Comparison of ENCODE assay signal across 8 mouse cellular contexts in genomic region chr7:139390380-139390779, GRCm38 (mm10). TPM values are rescaled to one million over a fixed set of nuclear protein-coding genes. Genes with fewer than 3 reads are reported as not detected.
DNase-seq lines count a peak whose midpoint lies in the region; ATAC-seq lines count a peak whose summit lies in the region.

No protein-coding gene starts in this region.

- H3K36me3 ChIP-seq in megakaryocyte, embryonic 14.5 days (replicated peaks; ENCODE audit: low read length) = peaks cover 52% of the 10 kb centered on the region
- peaks cover 5% of the 10 kb centered on the region; the same call in 1 of the 2 replicates for H3K36me3 ChIP-seq in heart, embryonic 12.5 days
- no peaks in the 10 kb centered on the region for H3K36me3 ChIP-seq in lung, embryonic 15.5 days

- H3K9ac ChIP-seq in heart, embryonic 12.5 days = peak overlapping the region; percentile 99
- H3K9ac ChIP-seq in lung, embryonic 15.5 days = peak overlapping the region; percentile 87; the same call in 1 of the 2 replicates

- DNase-seq in adrenal gland, adult 2 months = peak; percentile 68
- no peak for DNase-seq in adrenal gland, adult 8-10 months
- no peak for DNase-seq in spleen, postnatal 4 days (ENCODE audit: low spot score in 2 of 2)

- peak overlapping the region; percentile 98 for H3K4me3 ChIP-seq in megakaryocyte, embryonic 14.5 days (replicated peaks)
- H3K4me3 ChIP-seq in heart, embryonic 12.5 days = peak overlapping the region; percentile 90
- H3K4me3 ChIP-seq in lung, embryonic 15.5 days = peak overlapping the region; percentile 81

- no peaks in the 10 kb centered on the region for H3K27me3 ChIP-seq in megakaryocyte, embryonic 14.5 days (replicated peaks)
- H3K27me3 ChIP-seq in heart, embryonic 12.5 days (replicated peaks) = no peaks in the 10 kb centered on the region
- H3K27me3 ChIP-seq in lung, embryonic 15.5 days = no peaks in the 10 kb centered on the region

- H3K4me2 ChIP-seq in heart, embryonic 12.5 days = peak overlapping the region; percentile 75
- peak overlapping the region; percentile 67 for H3K4me2 ChIP-seq in lung, embryonic 15.5 days

- H3K27ac ChIP-seq in heart, embryonic 12.5 days (ENCODE audit: poor library complexity, severe bottlenecking) = peak overlapping the region; percentile 90; the same call in 1 of the 2 replicates
- H3K27ac ChIP-seq in lung, embryonic 15.5 days = 0 out of 2 replicates have a peak overlapping the region, but pooled peaks have one; percentile 17

- no peaks in the 10 kb centered on the region for H3K9me3 ChIP-seq in megakaryocyte, embryonic 14.5 days
- H3K9me3 ChIP-seq in heart, embryonic 12.5 days (replicated peaks) = no peaks in the 10 kb centered on the region
- H3K9me3 ChIP-seq in lung, embryonic 15.5 days = no peaks in the 10 kb centered on the region

- H3K4me1 ChIP-seq in megakaryocyte, embryonic 14.5 days = peaks cover 84% of the 10 kb centered on the region
- peaks cover 64% of the 10 kb centered on the region for H3K4me1 ChIP-seq in heart, embryonic 12.5 days (replicated peaks)
- H3K4me1 ChIP-seq in lung, embryonic 15.5 days = peaks cover 67% of the 10 kb centered on the region

- 43% methylated on average over 3 of the region's 3 CpGs for WGBS in heart, embryonic 12.5 days
- 56% methylated on average over 3 of the region's 3 CpGs for WGBS in lung, embryonic 15.5 days

- ATAC-seq in megakaryocyte, adult 5-6 weeks (ENCODE audit: poor library complexity, severe bottlenecking) = no peak
- no peak for ATAC-seq in heart, embryonic 12.5 days (ENCODE audit: insufficient number of reproducible peaks, low FRiP score)
- no peak for ATAC-seq in lung, embryonic 15.5 days (ENCODE audit: borderline replicate concordance, extremely low read depth, low FRiP score, low TSS enrichment)
- ATAC-seq in erythroid progenitor cell, adult 5-6 weeks (replicated peaks; ENCODE audit: low FRiP score, poor library complexity, severe bottlenecking) = no peak

RNA-seq across cellular contexts. Expression of gene Inpp5a, which starts 1.5 kb away (rescaled TPM):
- total RNA-seq in adrenal gland, adult 2 months (2021) = 100 to 1,000 TPM in 1 of 2 experiments, 10 to 100 TPM in 1; 89.7 to 103 TPM
- polyA plus RNA-seq in adrenal gland, adult 2 months (2012; rRNA removed) = 41.5 and 46.2 TPM in 2 replicates
- 10 to 100 TPM; 85.2 to 98.8 (median 89.6) TPM for total RNA-seq in adrenal gland, adult 8-10 months (2022)
- 95.0 and 304 TPM in 2 replicates for polyA plus RNA-seq in megakaryocyte, embryonic 14.5 days (2012; ENCODE audit: insufficient read depth, low replicate concordance)
- total RNA-seq in megakaryocyte, adult 5-6 weeks (2015) = 11.4 and 11.9 TPM in 2 replicates
- 7.6 and 10.5 TPM in 2 replicates for total RNA-seq in megakaryocyte, adult 5-6 weeks (2017)
- 96.3 and 104 TPM in 2 replicates for polyA plus RNA-seq in heart, embryonic 12.5 days (2016; fragmentation: Nextera tagmentation; extraction: Ambion mirVana)
- 31.2 and 35.9 TPM in 2 replicates for polyA plus RNA-seq in lung, embryonic 15.5 days (2015; fragmentation: Nextera tagmentation; extraction: Ambion mirVana)
- 17.7 and 20.1 TPM in 2 replicates for total RNA-seq in erythroid progenitor cell, adult 5-6 weeks (2015; ENCODE audit: low replicate concordance)
- 9.0 and 14.7 TPM in 2 replicates for total RNA-seq in erythroid progenitor cell, adult 5-6 weeks (2017; ENCODE audit: low replicate concordance)

Comparison
In these comparisons a context has a peak if more than half of its experiments do, and no peak if none do; other contexts are left out.
1. RNA of gene Inpp5a, which starts 1.5 kb away (total RNA-seq): 89.7 to 103 TPM in adrenal gland, adult 2 months and 85.2 to 98.8 TPM in adrenal gland, adult 8-10 months; 9.0 to 20.1 TPM in erythroid progenitor cell, adult 5-6 weeks and 7.6 to 11.9 TPM in megakaryocyte, adult 5-6 weeks; every median in the first group is over 4 times any median in the second.
2. Peak in every context shown above with its lines, with median percentiles within 50 percentile points of each other: H3K4me3 ChIP-seq.